Mouse (Mus musculus) liver, adult 2 months (tissue): ENCODE results near the gene Nfkbie. TPM values are rescaled to one million over a fixed set of nuclear protein-coding genes. Genes with fewer than 3 reads are reported as not detected.

ENCODE experiments used
- DNase-seq: peaks from one replicate; pipeline ENCODE4 v3.0.0-alpha.2; 2011; ENCODE audit warnings: low read depth, low spot score; ENCODE audit errors: extremely low read depth
- H3K27ac ChIP-seq: fragments of 200-500 bp; replicated peaks from 2 replicates; pipeline ENCODE4 v1.5.1; 2012; ENCODE audit warnings: low read depth, mild to moderate bottlenecking, control low read depth, inconsistent platforms, low read length; ENCODE audit not compliant: insufficient read depth
- H3K27me3 ChIP-seq: fragments of 200-500 bp; 2 replicates; pipeline ENCODE4 v1.6.1; 2012; ENCODE audit warnings: mild to moderate bottlenecking, moderate library complexity, low read length, inconsistent platforms; ENCODE audit not compliant: control insufficient read depth, insufficient read depth
- H3K36me3 ChIP-seq: fragments of 200-500 bp; 2 replicates; pipeline ENCODE4 v1.6.1; 2012; ENCODE audit warnings: low read length, inconsistent platforms; ENCODE audit not compliant: control insufficient read depth, insufficient read depth
- H3K4me1 ChIP-seq: fragments of 200-500 bp; 2 replicates; pipeline ENCODE4 v1.6.1; 2011; ENCODE audit warnings: low read length; ENCODE audit not compliant: control insufficient read depth, insufficient read depth
- H3K4me3 ChIP-seq: fragments of 200-500 bp; 2 replicates; pipeline ENCODE4 v1.5.1; 2011; ENCODE audit warnings: low read depth, mild to moderate bottlenecking, control low read depth, low read length, moderate library complexity; ENCODE audit not compliant: insufficient read depth
- H3K79me2 ChIP-seq: fragments of 200-500 bp; 2 replicates; pipeline ENCODE4 v1.6.1; 2012; ENCODE audit warnings: inconsistent platforms, mild to moderate bottlenecking, low read length, moderate library complexity; ENCODE audit not compliant: control insufficient read depth, insufficient read depth
- H3K9ac ChIP-seq: fragments of 200-500 bp; 2 replicates; pipeline ENCODE4 v1.6.1; 2012; ENCODE audit warnings: low read depth, mild to moderate bottlenecking, control low read depth, inconsistent platforms, low read length
- CTCF ChIP-seq: fragments of 200-500 bp; IDR thresholded peaks from 2 replicates; pipeline ENCODE4 v1.5.1; 2011; ENCODE audit warnings: low read depth, low read length, control low read depth
- POLR2A ChIP-seq: fragments of 200-500 bp; IDR thresholded peaks from 2 replicates; pipeline ENCODE4 v1.6.1; 2011; ENCODE audit warnings: low read length, control low read depth; ENCODE audit not compliant: insufficient read depth; ENCODE audit errors: extremely low read depth
- WGBS: fragments of 180-500 bp; shearing (Covaris S2); methylation state at CpG from one replicate; pipeline ENCODE4 v1.1.7; 2018; 5-methylcytosine and 5-hydroxymethylcytosine counted together
- polyA plus RNA-seq: library from polyadenylated mRNA; depleted of rRNA; stranded (reverse); fragments of >200 nt; gene quantifications from 2 replicates; pipeline ENCODE4 v1.2.3, GENCODE M21; 2012
- total RNA-seq: library from RNA; depleted of rRNA; stranded (reverse); fragments of >200 nt; gene quantifications from 2 replicates; pipeline ENCODE4 v1.2.3, GENCODE M21; 2014

Gene Nfkbie
- total and polyA plus RNA-seq, 2 experiments: 1.6 to 3.0 TPM

- Histone ChIP-seq H3K27ac (no peak overlapping the region), H3K27me3 (no peaks in the 10 kb centered on the region), H3K36me3 (no peaks in the 10 kb centered on the region), H3K4me3 (no peak overlapping the region), H3K4me1 (peaks cover 3% of the 10 kb centered on the region), H3K9ac (no peak overlapping the region), H3K79me2 (no peaks in the 10 kb centered on the region)
- TF ChIP-seq POLR2A: no peak
- TF ChIP-seq CTCF: no peak
- peak; percentile 88 for DNase-seq
- 19% methylated on average over 15 of the region's 15 CpGs for WGBS
Measured at GRCm38 (mm10) chr17:45515204-45515726, 40.2 kb upstream of the Nfkbie start.

GRCm38 (mm10) chr17:45515806-45516205, 39.7 kb upstream of the Nfkbie start:
- Histone ChIP-seq H3K9ac (no peak overlapping the region), H3K4me1 (peaks cover 3% of the 10 kb centered on the region), H3K4me3 (no peak overlapping the region), H3K79me2 (no peaks in the 10 kb centered on the region), H3K27me3 (no peaks in the 10 kb centered on the region), H3K36me3 (no peaks in the 10 kb centered on the region), H3K27ac (no peak overlapping the region)
- 89% methylated on average over 10 of the region's 10 CpGs for WGBS
- no peak for TF ChIP-seq CTCF
- no peak for TF ChIP-seq POLR2A
- no peak for DNase-seq

- TF ChIP-seq CTCF (peak; percentile 59), POLR2A (no peak)
- Histone ChIP-seq H3K36me3 (no peaks in the 10 kb centered on the region), H3K4me3 (no peak overlapping the region), H3K4me1 (peaks cover 3% of the 10 kb centered on the region), H3K27me3 (no peaks in the 10 kb centered on the region), H3K9ac (no peak overlapping the region), H3K79me2 (no peaks in the 10 kb centered on the region), H3K27ac (no peak overlapping the region)
- 72% methylated on average over 8 of the region's 8 CpGs for WGBS
- DNase-seq: peak; percentile 42
Measured at GRCm38 (mm10) chr17:45516488-45516887, 39.0 kb upstream of the Nfkbie start.

GRCm38 (mm10) chr17:45517135-45517534, 38.4 kb upstream of the Nfkbie start:
- Histone ChIP-seq H3K79me2 (no peaks in the 10 kb centered on the region), H3K4me1 (peaks cover 3% of the 10 kb centered on the region), H3K36me3 (no peaks in the 10 kb centered on the region), H3K4me3 (no peak overlapping the region), H3K27ac (no peak overlapping the region), H3K27me3 (no peaks in the 10 kb centered on the region), H3K9ac (no peak overlapping the region)
- WGBS: 96% methylated on average over 21 of the region's 21 CpGs
- DNase-seq: no peak
- no peak for TF ChIP-seq CTCF
- TF ChIP-seq POLR2A: no peak

GRCm38 (mm10) chr17:45517549-45518215, 37.8 kb upstream of the Nfkbie start:
- H3K36me3 ChIP-seq: no peaks in the 10 kb centered on the region
- H3K79me2 ChIP-seq: no peaks in the 10 kb centered on the region
- H3K4me1 ChIP-seq: peaks cover 3% of the 10 kb centered on the region
- H3K9ac ChIP-seq: no peak overlapping the region
- H3K27me3 ChIP-seq: no peaks in the 10 kb centered on the region
- H3K4me3 ChIP-seq: no peak overlapping the region
- DNase-seq: no peak
- no peak overlapping the region for H3K27ac ChIP-seq
- TF ChIP-seq CTCF: no peak
- no peak for TF ChIP-seq POLR2A
- WGBS: 93% methylated on average over 28 of the region's 28 CpGs

- Histone ChIP-seq H3K27ac (no peak overlapping the region), H3K27me3 (no peaks in the 10 kb centered on the region; the same call in 1 of the 2 replicates), H3K79me2 (no peaks in the 10 kb centered on the region), H3K4me3 (no peak overlapping the region), H3K36me3 (no peaks in the 10 kb centered on the region), H3K4me1 (peaks cover 3% of the 10 kb centered on the region), H3K9ac (no peak overlapping the region)
- no peak for TF ChIP-seq CTCF
- no peak for TF ChIP-seq POLR2A
- no peak for DNase-seq
- WGBS: 92% methylated on average over 12 of the region's 12 CpGs
Measured at GRCm38 (mm10) chr17:45518766-45519475, 36.6 kb upstream of the Nfkbie start.
